Mouse (Mus musculus): ENCODE data around the gene Thbs4. TPM values are rescaled to one million over a fixed set of nuclear protein-coding genes. Genes with fewer than 3 reads are reported as not detected.

Thbs4 gene
- polyA plus RNA-seq, 1 experiment from 2014 or later: 2.6 TPM

GRCm38 (mm10) chr13:92759096-92759495, 35.5 kb downstream of the Thbs4 start:
- ATAC-seq (ENCODE audit: low FRiP score): no peak
- Histone ChIP-seq H3K9ac (replicated peaks) (no peak overlapping the region), H3K4me2 (no peak overlapping the region)

GRCm38 (mm10) chr13:92757972-92758585, 36.5 kb downstream of the Thbs4 start:
- no peak for ATAC-seq (ENCODE audit: low FRiP score)
- Histone ChIP-seq H3K9ac (replicated peaks) (no peak overlapping the region), H3K4me1 (no peaks in the 10 kb centered on the region), H3K4me2 (no peak overlapping the region), H3K4me3 (replicated peaks) (no peak overlapping the region), H3K36me3 (no peaks in the 10 kb centered on the region), H3K27me3 (replicated peaks) (no peaks in the 10 kb centered on the region), H3K27ac (replicated peaks) (no peak overlapping the region), H3K9me3 (replicated peaks) (no peaks in the 10 kb centered on the region)
- 89% methylated on average over 12 of the region's 12 CpGs for WGBS

More at GRCm38 (mm10) chr13:92759096-92759495, 35.5 kb downstream of the Thbs4 start:
- Histone ChIP-seq H3K27me3 (replicated peaks) (no peaks in the 10 kb centered on the region), H3K4me3 (replicated peaks) (no peak overlapping the region), H3K9me3 (replicated peaks) (no peaks in the 10 kb centered on the region), H3K36me3 (no peaks in the 10 kb centered on the region), H3K27ac (replicated peaks) (no peak overlapping the region), H3K4me1 (no peaks in the 10 kb centered on the region)
- 91% methylated on average over 4 of the region's 4 CpGs for WGBS

- WGBS: 46% methylated on average over 7 of the region's 7 CpGs
- Histone ChIP-seq H3K27me3 (replicated peaks) (no peaks in the 10 kb centered on the region), H3K36me3 (no peaks in the 10 kb centered on the region), H3K9ac (replicated peaks) (no peak overlapping the region), H3K4me3 (replicated peaks) (no peak overlapping the region), H3K4me2 (no peak overlapping the region), H3K4me1 (peaks cover 11% of the 10 kb centered on the region; the same call in 1 of the 2 replicates), H3K27ac (replicated peaks) (no peak overlapping the region), H3K9me3 (replicated peaks) (no peaks in the 10 kb centered on the region)
- no peak for ATAC-seq (ENCODE audit: low FRiP score)
These were observed 39.6 kb downstream of the Thbs4 start for GRCm38 (mm10) chr13:92755036-92755435.

GRCm38 (mm10) chr13:92753676-92754075, 40.9 kb downstream of the Thbs4 start:
- no peak for ATAC-seq (ENCODE audit: low FRiP score)
- Histone ChIP-seq H3K36me3 (no peaks in the 10 kb centered on the region), H3K4me1 (peaks cover 11% of the 10 kb centered on the region; the same call in 1 of the 2 replicates), H3K4me2 (no peak overlapping the region), H3K4me3 (replicated peaks) (no peak overlapping the region), H3K27me3 (replicated peaks) (0 out of 2 replicates have a peak, but pooled peaks cover 4% of the 10 kb centered on the region), H3K9ac (replicated peaks) (no peak overlapping the region), H3K27ac (replicated peaks) (no peak overlapping the region), H3K9me3 (replicated peaks) (no peaks in the 10 kb centered on the region)
- 89% methylated on average over 8 of the region's 8 CpGs for WGBS

GRCm38 (mm10) chr13:92751726-92752565, 42.7 kb downstream of the Thbs4 start:
- Histone ChIP-seq H3K4me1 (peaks cover 11% of the 10 kb centered on the region; the same call in 1 of the 2 replicates), H3K4me3 (replicated peaks) (no peak overlapping the region), H3K9ac (replicated peaks) (no peak overlapping the region), H3K9me3 (replicated peaks) (no peaks in the 10 kb centered on the region), H3K4me2 (no peak overlapping the region), H3K27ac (replicated peaks) (peak overlapping the region; percentile 54), H3K27me3 (replicated peaks) (0 out of 2 replicates have a peak, but pooled peaks cover 4% of the 10 kb centered on the region), H3K36me3 (no peaks in the 10 kb centered on the region)
- ATAC-seq (ENCODE audit: low FRiP score): peak; percentile 88
- 49% methylated on average over 21 of the region's 21 CpGs for WGBS

GRCm38 (mm10) chr13:92750976-92751518, 43.6 kb downstream of the Thbs4 start:
- Histone ChIP-seq H3K4me3 (replicated peaks) (no peak overlapping the region), H3K9ac (replicated peaks) (no peak overlapping the region), H3K9me3 (replicated peaks) (no peaks in the 10 kb centered on the region), H3K27me3 (replicated peaks) (0 out of 2 replicates have a peak, but pooled peaks cover 4% of the 10 kb centered on the region), H3K4me1 (peaks cover 11% of the 10 kb centered on the region; the same call in 1 of the 2 replicates), H3K4me2 (peak overlapping the region; percentile 34), H3K36me3 (no peaks in the 10 kb centered on the region), H3K27ac (replicated peaks) (peak overlapping the region; percentile 54)
- peak; percentile 77 for ATAC-seq (ENCODE audit: low FRiP score)
- WGBS: 25% methylated on average over 7 of the region's 7 CpGs

GRCm38 (mm10) chr13:92743337-92743736, 51.3 kb downstream of the Thbs4 start:
- Histone ChIP-seq H3K36me3 (no peaks in the 10 kb centered on the region), H3K4me2 (no peak overlapping the region), H3K4me3 (replicated peaks) (no peak overlapping the region), H3K27me3 (replicated peaks) (no peaks in the 10 kb centered on the region), H3K4me1 (peaks cover 5% of the 10 kb centered on the region; the same call in 1 of the 2 replicates), H3K9me3 (replicated peaks) (no peaks in the 10 kb centered on the region), H3K27ac (replicated peaks) (no peak overlapping the region), H3K9ac (replicated peaks) (no peak overlapping the region)
- ATAC-seq (ENCODE audit: low FRiP score): no peak
- 75% methylated on average over 5 of the region's 5 CpGs for WGBS

GRCm38 (mm10) chr13:92742886-92743285, 51.7 kb downstream of the Thbs4 start:
- no peak overlapping the region for H3K27ac ChIP-seq (replicated peaks)
- H3K4me3 ChIP-seq (replicated peaks): no peak overlapping the region
- no peak overlapping the region for H3K9ac ChIP-seq (replicated peaks)
- H3K27me3 ChIP-seq (replicated peaks): no peaks in the 10 kb centered on the region
- H3K9me3 ChIP-seq (replicated peaks): no peaks in the 10 kb centered on the region
- H3K4me2 ChIP-seq: no peak overlapping the region
- ATAC-seq (ENCODE audit: low FRiP score): no peak
- H3K36me3 ChIP-seq: no peaks in the 10 kb centered on the region
- peaks cover 5% of the 10 kb centered on the region; the same call in 1 of the 2 replicates for H3K4me1 ChIP-seq
- 96% methylated on average over 4 of the region's 4 CpGs for WGBS

GRCm38 (mm10) chr13:92740671-92741270, 53.8 kb downstream of the Thbs4 start:
- ATAC-seq (ENCODE audit: low FRiP score): peak; percentile 58; the same call in 1 of the 2 replicates
- WGBS: 10% methylated on average over 2 of the region's 2 CpGs

GRCm38 (mm10) chr13:92739858-92740257, 54.8 kb downstream of the Thbs4 start:
- Histone ChIP-seq H3K4me3 (replicated peaks) (no peak overlapping the region), H3K4me2 (no peak overlapping the region), H3K9me3 (replicated peaks) (no peaks in the 10 kb centered on the region), H3K27ac (replicated peaks) (no peak overlapping the region), H3K36me3 (no peaks in the 10 kb centered on the region), H3K27me3 (replicated peaks) (no peaks in the 10 kb centered on the region), H3K4me1 (peaks cover 21% of the 10 kb centered on the region), H3K9ac (replicated peaks) (no peak overlapping the region)
- no peak for ATAC-seq (ENCODE audit: low FRiP score)
- WGBS: 98% methylated on average over 3 of the region's 3 CpGs

More at GRCm38 (mm10) chr13:92740671-92741270, 53.8 kb downstream of the Thbs4 start:
- no peak overlapping the region for H3K27ac ChIP-seq (replicated peaks)
- no peaks in the 10 kb centered on the region for H3K9me3 ChIP-seq (replicated peaks)
- no peak overlapping the region for H3K9ac ChIP-seq (replicated peaks)
- H3K4me2 ChIP-seq: no peak overlapping the region
- H3K4me1 ChIP-seq: peaks cover 18% of the 10 kb centered on the region
- H3K36me3 ChIP-seq: no peaks in the 10 kb centered on the region
- H3K27me3 ChIP-seq (replicated peaks): no peaks in the 10 kb centered on the region
- H3K4me3 ChIP-seq (replicated peaks): no peak overlapping the region

- 93% methylated on average over 3 of the region's 3 CpGs for WGBS
- H3K4me3 ChIP-seq (replicated peaks): no peak overlapping the region
These were observed 55.8 kb downstream of the Thbs4 start for GRCm38 (mm10) chr13:92738821-92739220.

More at GRCm38 (mm10) chr13:92738821-92739220, 55.8 kb downstream of the Thbs4 start:
- Histone ChIP-seq H3K4me1 (peaks cover 22% of the 10 kb centered on the region), H3K4me2 (no peak overlapping the region), H3K27ac (replicated peaks) (no peak overlapping the region), H3K27me3 (replicated peaks) (no peaks in the 10 kb centered on the region), H3K36me3 (no peaks in the 10 kb centered on the region), H3K9ac (replicated peaks) (no peak overlapping the region), H3K9me3 (replicated peaks) (no peaks in the 10 kb centered on the region)
- no peak for ATAC-seq (ENCODE audit: low FRiP score)
